Mouse (Mus musculus) urinary bladder, postnatal 14 days (tissue): ENCODE data around the gene Gm26620.

Experiments
- DNase-seq: peaks from one replicate; pipeline ENCODE4 v3.0.0; 2021; ENCODE audit warnings: low spot score

The Gm26620 gene

DNA sequence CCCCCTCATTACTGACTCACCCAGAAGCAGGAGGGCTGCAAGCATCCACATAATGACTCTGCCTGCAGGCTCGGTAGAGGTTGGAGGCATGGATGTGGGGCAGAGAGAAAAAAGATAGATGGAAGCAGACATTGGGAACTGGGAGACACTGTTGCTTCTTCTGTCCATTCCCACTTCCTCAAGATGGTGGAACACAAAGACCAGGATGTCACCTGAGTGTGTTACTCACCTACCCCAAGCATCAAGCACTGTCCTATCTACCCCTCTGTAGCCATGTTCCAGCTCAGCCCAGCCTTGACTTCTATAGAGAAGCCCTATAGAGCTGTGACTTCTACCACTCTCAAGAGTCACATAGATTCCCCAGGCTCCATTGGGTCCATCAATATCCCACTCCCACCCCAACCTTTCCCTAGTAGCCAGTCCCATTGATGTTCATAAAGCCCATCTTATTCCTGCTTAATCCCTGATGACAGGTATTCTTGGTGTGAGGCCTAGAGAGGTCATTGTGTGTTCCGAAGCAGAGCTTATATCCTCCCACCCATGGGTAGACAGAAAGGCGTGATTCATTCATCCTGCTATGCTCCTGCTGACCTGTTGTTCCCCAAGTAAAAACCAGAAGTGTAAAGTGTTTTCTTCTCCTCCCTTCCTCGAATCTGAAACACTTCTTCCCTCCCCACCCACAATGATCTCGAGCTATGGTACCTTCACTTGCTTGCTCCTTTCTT, 28.2 kb downstream of the Gm26620 start, which contains the start of gene Fcrlb:
Fcrlb (minus strand) TSS at position 51 of the 725 bp plus-strand sequence.
- no peak for DNase-seq

DNA sequence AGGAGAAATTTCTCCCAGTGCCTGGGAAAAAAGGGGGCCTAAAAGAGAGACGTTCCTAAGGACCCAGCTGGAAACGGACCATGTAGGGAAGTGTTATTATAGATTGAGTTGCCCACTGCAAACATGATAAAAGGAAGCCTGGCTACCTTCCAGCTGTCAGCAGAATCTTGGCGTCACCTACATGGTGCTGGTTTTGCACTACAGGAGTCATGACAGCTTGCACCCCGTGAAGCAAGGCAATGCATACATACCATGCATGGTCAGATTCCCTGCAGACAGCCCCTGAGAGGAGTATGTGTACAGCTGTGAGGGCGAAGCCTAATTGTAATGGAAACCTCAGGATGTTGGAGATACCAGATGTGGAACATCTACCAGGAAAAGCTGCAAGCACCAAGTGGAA, 30.8 kb downstream of the Gm26620 start:
- no peak for DNase-seq

DNA sequence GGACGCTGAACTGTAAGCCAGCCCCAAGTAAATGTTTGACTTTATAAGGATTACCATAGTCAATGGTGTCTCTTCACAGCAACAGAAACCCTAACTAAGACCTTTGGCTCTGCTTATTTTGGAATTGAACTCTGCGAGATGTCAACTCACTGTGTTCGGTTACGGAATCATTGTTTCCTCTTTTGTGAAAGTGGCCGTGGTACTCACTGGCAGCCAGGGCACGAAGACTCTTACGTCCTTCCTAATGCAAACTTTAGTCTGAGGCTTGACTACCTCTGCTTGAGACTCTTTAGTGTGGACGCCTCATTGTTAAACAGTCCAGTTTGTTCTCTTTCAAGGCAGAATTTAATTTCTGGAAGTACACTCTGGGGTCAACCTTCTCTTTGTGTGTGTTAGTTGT, 34.4 kb downstream of the Gm26620 start:
- DNase-seq, result no peak

DNA sequence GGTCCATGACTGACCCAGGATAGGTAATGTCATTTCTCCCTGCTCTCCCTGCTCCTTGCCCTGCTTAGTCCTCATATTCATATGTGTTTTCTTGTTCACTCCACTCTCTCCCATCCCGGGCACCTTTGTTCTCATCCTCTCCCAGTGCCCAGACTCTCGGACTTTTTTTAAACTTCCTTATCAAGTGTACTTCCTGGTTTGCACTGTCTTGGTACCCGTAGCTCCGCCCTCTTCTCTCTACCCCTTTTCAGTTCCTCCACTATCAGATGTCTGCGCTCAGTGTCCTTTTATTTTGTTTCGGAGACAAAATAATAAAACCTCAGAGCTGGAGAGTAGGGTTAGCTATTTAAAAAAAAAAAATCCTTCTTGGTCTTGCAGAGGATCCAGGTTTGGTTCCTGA, 39.6 kb downstream of the Gm26620 start:
- no peak for DNase-seq

DNA sequence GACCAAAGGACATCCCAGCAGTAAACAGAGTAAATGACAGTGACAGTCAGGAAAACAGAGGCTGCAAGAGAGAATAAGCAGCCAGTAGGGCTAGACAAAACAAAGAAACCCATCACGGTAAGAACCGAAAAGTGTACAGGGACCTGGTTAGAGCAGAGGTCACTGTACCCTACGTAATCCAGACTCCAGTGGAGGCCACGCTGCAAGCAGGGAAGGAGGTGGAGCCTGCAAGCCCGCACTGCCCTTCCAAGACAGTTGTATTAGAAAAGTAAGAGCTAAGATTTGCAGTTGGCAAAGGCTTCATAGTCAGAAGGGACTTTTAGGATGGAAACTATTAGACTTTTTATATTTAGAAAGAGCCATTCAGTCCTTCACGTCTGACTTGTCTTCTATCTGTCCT, 42.1 kb downstream of the Gm26620 start:
- DNase-seq, result no peak

DNA sequence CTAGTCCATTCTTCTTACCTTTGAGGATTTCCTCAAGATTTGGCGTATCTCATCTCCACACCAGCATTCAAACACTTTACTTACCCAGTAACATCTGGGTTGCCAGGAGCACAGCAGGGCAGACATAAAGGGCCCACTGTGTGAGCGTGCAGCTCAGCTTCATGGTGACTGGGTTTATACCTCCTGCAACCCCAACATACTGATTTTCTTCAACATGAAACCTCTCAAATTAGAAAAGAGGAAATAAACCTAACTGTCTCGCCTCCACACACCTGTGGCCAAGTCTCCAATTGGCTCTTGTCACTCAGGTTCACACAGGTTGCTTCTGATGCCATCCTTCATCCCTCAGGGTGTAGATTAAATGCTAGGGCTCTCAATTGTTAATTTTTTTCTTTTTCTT, 42.5 kb downstream of the Gm26620 start, which contains the start of gene Fcrla:
Fcrla (minus strand) TSS at position 206 of the 400 bp plus-strand sequence.
- DNase-seq, result no peak

DNA sequence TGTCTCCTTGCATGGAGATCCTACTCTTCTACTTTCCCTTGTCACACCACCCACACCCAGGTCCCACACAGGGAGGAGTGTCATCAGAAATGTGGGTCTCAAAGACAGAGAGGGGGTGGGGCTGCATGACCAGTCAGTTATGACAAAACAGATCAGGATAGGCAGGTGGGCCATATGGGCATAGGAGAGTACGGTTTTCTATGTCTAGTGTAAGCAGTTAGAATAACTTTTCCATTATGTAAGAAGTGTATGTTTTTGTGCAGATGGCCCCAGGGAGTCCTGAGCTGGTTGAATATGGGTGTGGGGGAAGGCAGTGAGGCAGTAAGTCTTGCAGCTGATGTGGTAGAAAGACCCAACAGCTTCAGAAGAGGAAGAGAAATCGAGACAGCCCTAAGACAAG, 43.6 kb downstream of the Gm26620 start:
- DNase-seq, result no peak

DNA sequence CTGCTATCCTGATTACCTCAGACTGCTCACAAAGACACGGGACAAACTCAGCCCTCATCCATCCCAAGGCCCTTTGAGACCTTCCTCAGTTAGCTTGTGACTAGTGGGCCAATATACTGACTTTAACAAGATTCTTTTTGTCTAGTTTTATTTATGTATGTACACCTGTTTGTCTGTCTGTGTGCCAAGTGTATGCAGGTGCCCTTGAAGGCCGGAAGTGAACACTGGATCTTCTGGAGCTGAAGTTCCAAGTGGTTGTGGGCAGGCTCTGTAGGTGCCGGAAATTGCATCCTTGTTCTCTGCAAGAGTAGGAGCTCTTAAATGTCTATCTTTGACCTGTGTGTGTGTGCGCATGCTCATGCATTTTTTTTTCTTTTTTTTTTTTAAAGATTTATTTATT, 44.4 kb downstream of the Gm26620 start:
- DNase-seq, result no peak

DNA sequence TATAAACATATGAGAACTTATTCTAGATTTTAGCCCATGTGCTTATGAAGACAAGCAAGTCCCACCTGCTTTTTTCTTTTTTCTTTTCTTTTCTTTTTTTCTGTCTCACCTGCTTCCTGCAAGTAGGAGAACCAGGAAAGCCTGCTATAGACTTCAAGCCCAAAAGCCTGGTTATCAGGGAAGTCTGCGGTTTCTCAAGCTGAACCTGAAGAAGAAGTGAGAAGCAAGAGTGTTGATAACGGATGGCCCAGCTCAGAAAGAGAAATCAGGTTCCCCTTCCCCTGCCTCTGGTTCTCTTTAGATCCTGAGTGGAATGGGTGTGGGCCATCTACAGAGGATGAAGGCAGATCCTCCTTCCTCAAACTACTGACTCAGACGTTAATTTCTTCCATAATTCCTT, 47.2 kb downstream of the Gm26620 start:
- DNase-seq, result no peak

DNA sequence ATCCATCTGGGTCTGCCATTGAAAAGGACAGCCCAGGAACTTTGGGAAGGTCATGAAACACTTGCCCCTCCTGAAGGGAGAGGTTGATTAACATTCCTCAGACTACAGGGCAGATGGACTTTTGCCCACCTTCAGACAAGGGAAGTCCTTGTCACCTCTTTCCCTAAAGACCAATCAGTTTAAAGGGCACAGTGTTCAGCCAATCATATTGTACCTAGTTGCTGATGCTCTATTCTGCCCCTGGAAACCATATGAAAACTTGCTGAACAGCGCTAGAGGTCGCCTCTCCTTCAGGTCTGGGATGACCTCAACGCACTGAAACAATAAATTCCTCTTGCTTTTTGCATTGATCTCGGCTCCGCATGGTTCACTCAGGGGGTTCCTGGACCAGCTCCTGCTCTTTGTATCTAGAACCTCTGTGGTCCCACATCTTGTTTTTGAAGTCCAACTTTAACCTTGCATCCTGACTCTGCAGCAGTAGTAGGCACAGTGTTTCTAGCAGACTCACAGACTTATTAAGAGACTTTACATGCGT, 48.6 kb downstream of the Gm26620 start:
- no peak for DNase-seq

DNA sequence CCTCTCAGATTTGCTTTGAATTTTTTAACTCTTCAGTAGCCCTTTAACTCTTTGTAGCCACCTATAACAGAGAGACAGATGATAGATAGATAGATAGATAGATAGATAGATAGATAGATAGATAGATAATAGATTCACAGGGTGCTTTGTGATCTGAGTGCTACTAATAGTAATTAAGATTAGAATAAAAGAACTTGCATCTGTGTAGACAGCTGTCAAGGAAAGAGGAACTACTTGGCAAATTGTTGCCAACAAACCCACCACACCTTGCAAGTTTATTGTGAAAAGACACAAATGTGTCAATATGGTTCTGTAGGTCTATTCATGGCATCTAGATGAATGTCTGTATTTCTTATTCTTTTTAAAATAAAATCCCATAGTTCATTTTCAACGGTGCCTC, 49.1 kb downstream of the Gm26620 start:
- DNase-seq, result no peak

DNA sequence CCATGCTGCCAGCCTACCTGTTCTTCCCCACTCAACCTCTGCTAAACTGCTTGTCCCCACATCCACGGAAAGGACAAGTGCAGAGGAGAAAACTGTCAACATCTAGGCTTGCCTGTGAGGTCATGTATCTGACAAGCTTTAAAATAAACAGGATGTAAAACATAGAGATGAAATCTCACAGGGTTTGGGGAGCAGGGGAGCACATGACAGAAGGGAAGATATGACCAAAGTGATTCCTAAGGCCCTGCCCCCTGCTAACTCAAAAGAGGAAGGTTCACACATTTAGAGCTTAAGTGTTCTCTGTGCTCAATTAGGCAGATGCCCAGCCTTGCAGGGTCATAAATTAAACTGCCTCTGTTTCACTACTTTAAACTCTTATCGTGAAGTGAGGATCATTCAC, 49.5 kb downstream of the Gm26620 start:
- DNase-seq, result no peak
